Mouse (Mus musculus): ENCODE measurements around the gene Wdr45.

- TF ChIP-seq RAD21 (IDR thresholded peaks at IDR 0.05; ENCODE audit: low read depth, low read length) = no peak
- TF ChIP-seq CTCF (conservative IDR thresholded peaks at IDR 0.05 in 1 of 2, IDR thresholded peaks at IDR 0.05 in 1 of 2; ENCODE audit: low read depth in 2 of 2, low read length in 2 of 2) = 0 out of 4 replicates have a peak, but pooled peaks of 1 of the 2 experiments have one; percentile 3
- TF ChIP-seq MYC (IDR thresholded peaks at IDR 0.05; ENCODE audit: low read depth, low read length) = 0 out of 2 replicates have a peak, but pooled peaks have one; percentile 30
- TF ChIP-seq MAX (IDR thresholded peaks at IDR 0.05; ENCODE audit: low read length) = peak; percentile 75
- no peak for TF ChIP-seq ZKSCAN1 (IDR thresholded peaks at IDR 0.05; ENCODE audit: borderline replicate concordance, low read depth, low read length)
- TF ChIP-seq EP300 (IDR thresholded peaks at IDR 0.05; ENCODE audit: low read length) = peak; percentile 75
- no peak for TF ChIP-seq ZC3H11A (IDR thresholded peaks at IDR 0.05; ENCODE audit: low read depth, low read length)
- TF ChIP-seq UBTF (IDR thresholded peaks at IDR 0.05; ENCODE audit: low read depth, low read length) = no peak
- TF ChIP-seq SIN3A (IDR thresholded peaks at IDR 0.05; ENCODE audit: low read length) = peak; percentile 71; the same call in 1 of the 2 replicates
- TF ChIP-seq TCF12 (IDR thresholded peaks at IDR 0.05; ENCODE audit: low read depth, low read length) = peak; percentile 88
These were observed 40.4 kb upstream of the Wdr45 start for GRCm38 (mm10) chrX:7673578-7674281.

Data from CH12.LX (cell line).